Mouse (Mus musculus) erythroblast, embryonic 14.5 days (primary cell): Measurements from ENCODE around the gene Hspbp1.

Experiments used
- GATA1 ChIP-seq: IDR thresholded peaks from 2 replicates; pipeline ENCODE4 v1.6.1; 2012; ENCODE audit warnings: low read length, inconsistent platforms, mixed read lengths
- TAL1 ChIP-seq: IDR thresholded peaks from 3 replicates; pipeline ENCODE4 v1.6.1; 2012; ENCODE audit warnings: low read length, inconsistent platforms, mixed read lengths

DNA sequence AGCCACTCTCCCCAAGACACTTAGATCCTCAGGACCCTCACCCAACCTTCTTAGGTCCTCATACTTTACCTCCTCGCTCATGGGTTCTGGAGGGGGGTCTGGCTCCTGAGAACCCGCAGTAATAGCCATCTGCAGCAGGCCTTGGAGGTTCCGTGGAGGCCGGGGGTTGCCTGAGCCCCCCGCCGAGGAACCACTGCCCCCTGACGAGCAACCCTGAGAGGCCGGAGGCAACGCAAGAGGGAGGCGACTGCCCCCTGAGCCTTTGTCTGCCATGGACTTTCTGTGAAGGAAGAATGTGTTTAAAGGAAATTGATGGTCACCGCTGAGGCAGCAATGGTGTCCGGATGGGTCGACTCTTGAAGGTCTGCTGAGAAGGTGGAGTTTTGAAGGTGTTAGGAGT, 665 bp downstream of the Hspbp1 start:
- TF ChIP-seq GATA1 = no peak
- TF ChIP-seq TAL1 = no peak
